Mouse (Mus musculus): Measurements from ENCODE around the gene Ptgis. TPM values are rescaled to one million over a fixed set of nuclear protein-coding genes. Genes with fewer than 3 reads are reported as not detected.

The Ptgis gene
- polyA plus RNA-seq, 1 experiment from 2014 or later, result 18.0 TPM

- H3K27me3 ChIP-seq (ENCODE audit: control insufficient read depth, insufficient read depth, low read length), result peaks cover 24% of the 10 kb centered on the region; the same call in 1 of the 2 replicates
- ATAC-seq (ENCODE audit: low FRiP score, low TSS enrichment), result no peak
- no peaks in the 10 kb centered on the region for H3K36me3 ChIP-seq (ENCODE audit: control insufficient read depth, insufficient read depth, low read length)
- no peak overlapping the region for H3K9ac ChIP-seq (ENCODE audit: low read depth, low read length)
- peaks cover 23% of the 10 kb centered on the region; the same call in 1 of the 2 replicates for H3K4me1 ChIP-seq (ENCODE audit: control insufficient read depth, insufficient read depth, low read length)
- H3K4me3 ChIP-seq (ENCODE audit: low read length), result no peak overlapping the region
- no peak overlapping the region for H3K27ac ChIP-seq (ENCODE audit: low read depth, low read length)
- 67% methylated on average over 2 of the region's 2 CpGs for WGBS
- H3K9me3 ChIP-seq (ENCODE audit: control insufficient read depth, low read length), result no peaks in the 10 kb centered on the region
- no peak overlapping the region for H3K4me2 ChIP-seq (replicated peaks; ENCODE audit: low read depth, low read length)
Measured at GRCm38 (mm10) chr2:167185432-167185831, 55.0 kb downstream of the Ptgis start.

GRCm38 (mm10) chr2:167181662-167182389 lies 58.6 kb downstream of the Ptgis start:
- 62% methylated on average over 14 of the region's 14 CpGs for WGBS
- H3K4me1 ChIP-seq (ENCODE audit: control insufficient read depth, insufficient read depth, low read length), result 0 out of 2 replicates have a peak, but pooled peaks cover 4% of the 10 kb centered on the region
- H3K36me3 ChIP-seq (ENCODE audit: control insufficient read depth, insufficient read depth, low read length), result no peaks in the 10 kb centered on the region
- H3K9me3 ChIP-seq (ENCODE audit: control insufficient read depth, low read length), result no peaks in the 10 kb centered on the region
- peaks cover 6% of the 10 kb centered on the region; the same call in 1 of the 2 replicates for H3K27me3 ChIP-seq (ENCODE audit: control insufficient read depth, insufficient read depth, low read length)
- H3K9ac ChIP-seq (ENCODE audit: low read depth, low read length), result no peak overlapping the region
- H3K4me3 ChIP-seq (ENCODE audit: low read length), result no peak overlapping the region
- no peak overlapping the region for H3K27ac ChIP-seq (ENCODE audit: low read depth, low read length)
- no peak overlapping the region for H3K4me2 ChIP-seq (replicated peaks; ENCODE audit: low read depth, low read length)
- ATAC-seq (ENCODE audit: low FRiP score, low TSS enrichment), result no peak

- Histone ChIP-seq H3K4me1 (ENCODE audit: control insufficient read depth, insufficient read depth, low read length) (0 out of 2 replicates have a peak, but pooled peaks cover 4% of the 10 kb centered on the region), H3K27ac (ENCODE audit: low read depth, low read length) (no peak overlapping the region), H3K9me3 (ENCODE audit: control insufficient read depth, low read length) (no peaks in the 10 kb centered on the region), H3K4me3 (ENCODE audit: low read length) (no peak overlapping the region), H3K4me2 (replicated peaks; ENCODE audit: low read depth, low read length) (no peak overlapping the region), H3K36me3 (ENCODE audit: control insufficient read depth, insufficient read depth, low read length) (no peaks in the 10 kb centered on the region), H3K9ac (ENCODE audit: low read depth, low read length) (no peak overlapping the region), H3K27me3 (ENCODE audit: control insufficient read depth, insufficient read depth, low read length) (no peaks in the 10 kb centered on the region)
- WGBS, result 67% methylated on average over 8 of the region's 8 CpGs
- ATAC-seq (ENCODE audit: low FRiP score, low TSS enrichment), result no peak
Measured at GRCm38 (mm10) chr2:167181096-167181495, 59.3 kb downstream of the Ptgis start.

GRCm38 (mm10) chr2:167179301-167179700 lies 61.1 kb downstream of the Ptgis start:
- 84% methylated on average over 10 of the region's 10 CpGs for WGBS
- Histone ChIP-seq H3K4me3 (ENCODE audit: low read length) (no peak overlapping the region), H3K27me3 (ENCODE audit: control insufficient read depth, insufficient read depth, low read length) (no peaks in the 10 kb centered on the region), H3K36me3 (ENCODE audit: control insufficient read depth, insufficient read depth, low read length) (no peaks in the 10 kb centered on the region), H3K4me2 (replicated peaks; ENCODE audit: low read depth, low read length) (no peak overlapping the region), H3K9ac (ENCODE audit: low read depth, low read length) (no peak overlapping the region), H3K4me1 (ENCODE audit: control insufficient read depth, insufficient read depth, low read length) (0 out of 2 replicates have a peak, but pooled peaks cover 4% of the 10 kb centered on the region), H3K27ac (ENCODE audit: low read depth, low read length) (no peak overlapping the region), H3K9me3 (ENCODE audit: control insufficient read depth, low read length) (no peaks in the 10 kb centered on the region)
- no peak for ATAC-seq (ENCODE audit: low FRiP score, low TSS enrichment)

- Histone ChIP-seq H3K4me1 (ENCODE audit: control insufficient read depth, insufficient read depth, low read length) (0 out of 2 replicates have a peak, but pooled peaks cover 4% of the 10 kb centered on the region), H3K4me2 (replicated peaks; ENCODE audit: low read depth, low read length) (no peak overlapping the region), H3K9ac (ENCODE audit: low read depth, low read length) (no peak overlapping the region), H3K36me3 (ENCODE audit: control insufficient read depth, insufficient read depth, low read length) (no peaks in the 10 kb centered on the region), H3K27me3 (ENCODE audit: control insufficient read depth, insufficient read depth, low read length) (no peaks in the 10 kb centered on the region), H3K27ac (ENCODE audit: low read depth, low read length) (no peak overlapping the region), H3K4me3 (ENCODE audit: low read length) (no peak overlapping the region), H3K9me3 (ENCODE audit: control insufficient read depth, low read length) (no peaks in the 10 kb centered on the region)
- 69% methylated on average over 10 of the region's 10 CpGs for WGBS
- ATAC-seq (ENCODE audit: low FRiP score, low TSS enrichment), result no peak
Measured at GRCm38 (mm10) chr2:167177231-167177641, 63.2 kb downstream of the Ptgis start.

- H3K4me3 ChIP-seq (ENCODE audit: low read length), result no peak overlapping the region
- no peaks in the 10 kb centered on the region for H3K36me3 ChIP-seq (ENCODE audit: control insufficient read depth, insufficient read depth, low read length)
- ATAC-seq (ENCODE audit: low FRiP score, low TSS enrichment), result no peak
- H3K4me2 ChIP-seq (replicated peaks; ENCODE audit: low read depth, low read length), result no peak overlapping the region
- no peaks in the 10 kb centered on the region for H3K4me1 ChIP-seq (ENCODE audit: control insufficient read depth, insufficient read depth, low read length)
- H3K27ac ChIP-seq (ENCODE audit: low read depth, low read length), result no peak overlapping the region
- H3K27me3 ChIP-seq (ENCODE audit: control insufficient read depth, insufficient read depth, low read length), result no peaks in the 10 kb centered on the region
- WGBS, result 91% methylated on average over 6 of the region's 6 CpGs
- H3K9ac ChIP-seq (ENCODE audit: low read depth, low read length), result no peak overlapping the region
- no peaks in the 10 kb centered on the region for H3K9me3 ChIP-seq (ENCODE audit: control insufficient read depth, low read length)
Measured at GRCm38 (mm10) chr2:167175284-167175683, 65.1 kb downstream of the Ptgis start.

- Histone ChIP-seq H3K27me3 (ENCODE audit: control insufficient read depth, insufficient read depth, low read length) (no peaks in the 10 kb centered on the region), H3K9me3 (ENCODE audit: control insufficient read depth, low read length) (no peaks in the 10 kb centered on the region), H3K9ac (ENCODE audit: low read depth, low read length) (no peak overlapping the region), H3K36me3 (ENCODE audit: control insufficient read depth, insufficient read depth, low read length) (no peaks in the 10 kb centered on the region), H3K4me1 (ENCODE audit: control insufficient read depth, insufficient read depth, low read length) (peaks cover 4% of the 10 kb centered on the region; the same call in 1 of the 2 replicates), H3K27ac (ENCODE audit: low read depth, low read length) (peak overlapping the region; percentile 21; the same call in 1 of the 2 replicates), H3K4me3 (ENCODE audit: low read length) (no peak overlapping the region), H3K4me2 (replicated peaks; ENCODE audit: low read depth, low read length) (no peak overlapping the region)
- peak; percentile 74 for ATAC-seq (ENCODE audit: low FRiP score, low TSS enrichment)
- WGBS, result 65% methylated on average over 5 of the region's 5 CpGs
Measured at GRCm38 (mm10) chr2:167173051-167173875, 67.1 kb downstream of the Ptgis start.

GRCm38 (mm10) chr2:167167515-167168212 lies 72.7 kb downstream of the Ptgis start:
- H3K9me3 ChIP-seq (ENCODE audit: control insufficient read depth, low read length), result no peaks in the 10 kb centered on the region
- WGBS, result 58% methylated on average over 11 of the region's 11 CpGs
- H3K4me1 ChIP-seq (ENCODE audit: control insufficient read depth, insufficient read depth, low read length), result peaks cover 8% of the 10 kb centered on the region; the same call in 1 of the 2 replicates
- no peak overlapping the region for H3K4me2 ChIP-seq (replicated peaks; ENCODE audit: low read depth, low read length)
- H3K36me3 ChIP-seq (ENCODE audit: control insufficient read depth, insufficient read depth, low read length), result no peaks in the 10 kb centered on the region
- no peak overlapping the region for H3K27ac ChIP-seq (ENCODE audit: low read depth, low read length)
- no peak overlapping the region for H3K9ac ChIP-seq (ENCODE audit: low read depth, low read length)
- no peaks in the 10 kb centered on the region for H3K27me3 ChIP-seq (ENCODE audit: control insufficient read depth, insufficient read depth, low read length)
- no peak; the same call in 1 of the 2 replicates for ATAC-seq (ENCODE audit: low FRiP score, low TSS enrichment)
- H3K4me3 ChIP-seq (ENCODE audit: low read length), result no peak overlapping the region

Measured in kidney, embryonic 14.5 days (tissue).